Mouse (Mus musculus) CD4-positive, CD25-positive, alpha-beta regulatory T cell (primary cell): ENCODE data around the gene Cdhr5. TPM values are rescaled to one million over a fixed set of nuclear protein-coding genes. Genes with fewer than 3 reads are reported as not detected.

Experiments
- polyA plus RNA-seq: library from polyadenylated mRNA; unstranded; fragments of 100-300 nt; shearing (Covaris generic); gene quantifications from one replicate; pipeline ENCODE4 v1.2.1, GENCODE M21; 2017

Gene Cdhr5
- not detected for polyA plus RNA-seq

GRCm38 (mm10) chr7:141276546-141276945 lies at the start of gene Cdhr5:
Gene Cdhr5, minus strand, starts transcription at chr7:141276786.

GRCm38 (mm10) chr7:141291921-141292582 lies 15.5 kb upstream of the Cdhr5 start, which contains the start of gene Drd4:
Gene Drd4, plus strand, starts transcription at chr7:141292006.

GRCm38 (mm10) chr7:141278766-141279590 lies 2.4 kb upstream of the Cdhr5 start, which contains the start of gene Sct:
Gene Sct, minus strand, starts transcription at chr7:141279133.

GRCm38 (mm10) chr7:141265739-141266561 lies 10.6 kb downstream of the Cdhr5 start, which contains the start of gene Irf7:
Gene Irf7, minus strand, starts transcription at chr7:141266481.

GRCm38 (mm10) chr7:141228279-141229067 lies 48.1 kb downstream of the Cdhr5 start, which contains the start of gene Phrf1:
Gene Phrf1, plus strand, starts transcription at chr7:141228784.

Other genes with a start within 250 kb of the Cdhr5 start
- gene Gm17387, start 247.7 kb downstream of the Cdhr5 start, polyA plus RNA-seq = not detected
- 10.0 TPM for gene B4galnt4, start 215.7 kb downstream of the Cdhr5 start, polyA plus RNA-seq
- gene Pkp3, start 198.6 kb downstream of the Cdhr5 start, polyA plus RNA-seq = 286 TPM
- 209 TPM for gene Sigirr, start 176.2 kb downstream of the Cdhr5 start, polyA plus RNA-seq
- gene Ano9, start 159.0 kb downstream of the Cdhr5 start, polyA plus RNA-seq = not detected
- 22.4 TPM for gene Ptdss2, start 154.4 kb downstream of the Cdhr5 start, polyA plus RNA-seq
- gene Rnh1, start 103.9 kb downstream of the Cdhr5 start, polyA plus RNA-seq = 116 TPM
- gene Hras, start 82.8 kb downstream of the Cdhr5 start, polyA plus RNA-seq = 49.3 TPM
- 2.7 TPM for gene Lrrc56, start 82.6 kb downstream of the Cdhr5 start, polyA plus RNA-seq
- 12.6 TPM for gene Lmntd2, start 62.7 kb downstream of the Cdhr5 start, polyA plus RNA-seq
- 21.9 TPM for gene Rassf7, start 60.9 kb downstream of the Cdhr5 start, polyA plus RNA-seq
- gene Phrf1, start 48.0 kb downstream of the Cdhr5 start, polyA plus RNA-seq = 99.1 TPM
- 129 TPM for gene Irf7, start 10.3 kb downstream of the Cdhr5 start, polyA plus RNA-seq
- gene Sct, start 2.3 kb upstream of the Cdhr5 start, polyA plus RNA-seq = not detected
- not detected for gene Drd4, start 15.2 kb upstream of the Cdhr5 start, polyA plus RNA-seq
- 71.1 TPM for gene Deaf1, start 50.9 kb upstream of the Cdhr5 start, polyA plus RNA-seq
- gene Tmem80, start 51.0 kb upstream of the Cdhr5 start, polyA plus RNA-seq = 49.0 TPM
- 0.06 TPM for gene Eps8l2, start 62.1 kb upstream of the Cdhr5 start, polyA plus RNA-seq
- gene Taldo1, start 115.4 kb upstream of the Cdhr5 start, polyA plus RNA-seq = 309 TPM
- gene Gatd1, start 137.3 kb upstream of the Cdhr5 start, polyA plus RNA-seq = 82.3 TPM
- 0.37 TPM for gene Cend1, start 152.7 kb upstream of the Cdhr5 start, polyA plus RNA-seq
- gene Slc25a22, start 161.1 kb upstream of the Cdhr5 start, polyA plus RNA-seq = 75.9 TPM
- 12.2 TPM for gene Pidd1, start 167.2 kb upstream of the Cdhr5 start, polyA plus RNA-seq
- 1,397 TPM for gene Rplp2, start 170.6 kb upstream of the Cdhr5 start, polyA plus RNA-seq
- 75.2 TPM for gene Pnpla2, start 178.4 kb upstream of the Cdhr5 start, polyA plus RNA-seq
- not detected for gene Cracr2b, start 184.3 kb upstream of the Cdhr5 start, polyA plus RNA-seq
- gene Cd151, start 190.6 kb upstream of the Cdhr5 start, polyA plus RNA-seq = 9.0 TPM
- 28.5 TPM for gene Polr2l, start 198.3 kb upstream of the Cdhr5 start, polyA plus RNA-seq
- gene Tspan4, start 198.5 kb upstream of the Cdhr5 start, polyA plus RNA-seq = 1.9 TPM